Mouse (Mus musculus) limb, embryonic 11.5 days (tissue): Measurements from ENCODE around the gene Shc2. TPM values are rescaled to one million over a fixed set of nuclear protein-coding genes. Genes with fewer than 3 reads are reported as not detected.

Source experiments
- ATAC-seq: fragments of 200-750 bp; cut with Nextera tagmentation; 2 replicates; pipeline ENCODE4 v1.8.0; 2017; ENCODE audit warnings: low read depth; ENCODE audit not compliant: insufficient number of reproducible peaks, low FRiP score, low TSS enrichment
- DNase-seq: peaks from one replicate; pipeline ENCODE4 v3.0.0-alpha.2; 2015; ENCODE audit warnings: low spot score
- H3K27ac ChIP-seq: fragments of 300-500 bp; sonication (generic); replicated peaks from 2 replicates; pipeline ENCODE4 v1.5.1; 2014; ENCODE audit warnings: low read depth, mild to moderate bottlenecking, low read length
- H3K27me3 ChIP-seq: fragments of 300-500 bp; sonication (generic); 2 replicates; pipeline ENCODE4 v1.6.1; 2014; ENCODE audit warnings: mild to moderate bottlenecking, low read length, mixed read lengths; ENCODE audit not compliant: control insufficient read depth, insufficient read depth
- H3K36me3 ChIP-seq: fragments of 300-500 bp; sonication (generic); 2 replicates; pipeline ENCODE4 v1.6.1; 2014; ENCODE audit warnings: mild to moderate bottlenecking, low read length, moderate library complexity, mixed read lengths; ENCODE audit not compliant: control insufficient read depth, insufficient read depth
- H3K4me1 ChIP-seq: fragments of 300-500 bp; sonication (generic); 2 replicates; pipeline ENCODE4 v1.6.1; 2014; ENCODE audit warnings: low read length, mixed read lengths; ENCODE audit not compliant: control insufficient read depth, insufficient read depth
- H3K4me2 ChIP-seq: fragments of 300-500 bp; sonication (generic); 2 replicates; pipeline ENCODE4 v1.6.1; 2014; ENCODE audit warnings: low read depth, mild to moderate bottlenecking, moderate library complexity; ENCODE audit not compliant: severe bottlenecking
- H3K4me3 ChIP-seq: fragments of 300-500 bp; sonication (generic); 2 replicates; pipeline ENCODE4 v1.5.1; 2014; ENCODE audit warnings: low read depth, low read length
- H3K9ac ChIP-seq: fragments of 300-500 bp; sonication (generic); 2 replicates; pipeline ENCODE4 v1.6.1; 2014; ENCODE audit warnings: mild to moderate bottlenecking, low read length
- H3K9me3 ChIP-seq: fragments of 300-500 bp; sonication (generic); 2 replicates; pipeline ENCODE4 v1.6.1; 2016; ENCODE audit warnings: low read length; ENCODE audit not compliant: control insufficient read depth
- WGBS: fragments of 180-500 bp; shearing (Covaris S2); extraction: QIAGEN DNeasy Blood & Tissue Kit; methylation state at CpG from one replicate; pipeline ENCODE4 v1.1.7; 2014; 5-methylcytosine and 5-hydroxymethylcytosine counted together
- polyA plus RNA-seq: library from polyadenylated mRNA; unstranded; fragments of >200 nt; fragmentation: Nextera tagmentation; extraction: Ambion mirVana; gene quantifications from 2 replicates; pipeline ENCODE4 v1.2.1, GENCODE M21; 2014

Shc2 gene
- polyA plus RNA-seq, 1 experiment from 2014 or later: 4.8 TPM

GRCm38 (mm10) chr10:79660298-79660697 lies 22.6 kb upstream of the Shc2 start:
- Histone ChIP-seq H3K36me3 (no peaks in the 10 kb centered on the region), H3K9me3 (no peaks in the 10 kb centered on the region), H3K4me1 (no peaks in the 10 kb centered on the region), H3K9ac (no peak overlapping the region), H3K27me3 (no peaks in the 10 kb centered on the region), H3K4me3 (no peak overlapping the region), H3K4me2 (no peak overlapping the region), H3K27ac (no peak overlapping the region)
- no peak for DNase-seq
- ATAC-seq: no peak
- WGBS: 78% methylated on average over 2 of the region's 2 CpGs

GRCm38 (mm10) chr10:79658829-79659228 lies 21.1 kb upstream of the Shc2 start:
- Histone ChIP-seq H3K9me3 (no peaks in the 10 kb centered on the region), H3K27me3 (no peaks in the 10 kb centered on the region), H3K27ac (no peak overlapping the region), H3K4me3 (no peak overlapping the region), H3K4me2 (no peak overlapping the region), H3K9ac (no peak overlapping the region), H3K36me3 (no peaks in the 10 kb centered on the region), H3K4me1 (0 out of 2 replicates have a peak, but pooled peaks cover 2% of the 10 kb centered on the region)
- ATAC-seq (no peak), DNase-seq (peak; percentile 66)
- 21% methylated on average over 4 of the region's 4 CpGs for WGBS

DNA sequence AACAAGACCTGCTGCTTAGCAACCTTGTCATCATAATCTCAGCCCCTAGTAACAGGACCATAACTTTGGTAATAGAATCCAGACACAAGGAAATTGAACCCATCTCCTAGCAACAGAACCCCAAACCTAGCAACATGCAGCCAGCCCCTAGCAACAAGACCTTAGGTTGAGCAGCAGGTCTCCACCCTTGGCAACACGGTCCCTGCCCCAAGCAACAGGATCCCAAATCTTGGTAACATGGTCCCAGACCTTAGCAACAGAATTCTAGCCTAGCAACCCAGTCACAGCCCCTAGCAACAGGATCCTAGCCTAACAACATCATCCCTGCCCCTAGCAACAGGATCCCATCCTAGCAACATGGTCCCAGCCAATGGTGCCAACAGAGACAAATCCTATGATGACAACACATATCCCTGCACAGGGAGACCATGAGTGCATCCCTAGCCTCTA lies 17.3 kb upstream of the Shc2 start:
- ATAC-seq (peak; percentile 78; the same call in 1 of the 2 replicates), DNase-seq (peak; percentile 66)
- no peak overlapping the region for H3K4me3 ChIP-seq
- H3K27me3 ChIP-seq: no peaks in the 10 kb centered on the region
- no peak overlapping the region for H3K9ac ChIP-seq
- no peaks in the 10 kb centered on the region for H3K9me3 ChIP-seq
- WGBS: 32% methylated on average over 1 of the region's 1 CpGs
- 0 out of 2 replicates have a peak, but pooled peaks cover 2% of the 10 kb centered on the region for H3K4me1 ChIP-seq
- no peak overlapping the region for H3K27ac ChIP-seq
- H3K36me3 ChIP-seq: no peaks in the 10 kb centered on the region
- H3K4me2 ChIP-seq: no peak overlapping the region

DNA sequence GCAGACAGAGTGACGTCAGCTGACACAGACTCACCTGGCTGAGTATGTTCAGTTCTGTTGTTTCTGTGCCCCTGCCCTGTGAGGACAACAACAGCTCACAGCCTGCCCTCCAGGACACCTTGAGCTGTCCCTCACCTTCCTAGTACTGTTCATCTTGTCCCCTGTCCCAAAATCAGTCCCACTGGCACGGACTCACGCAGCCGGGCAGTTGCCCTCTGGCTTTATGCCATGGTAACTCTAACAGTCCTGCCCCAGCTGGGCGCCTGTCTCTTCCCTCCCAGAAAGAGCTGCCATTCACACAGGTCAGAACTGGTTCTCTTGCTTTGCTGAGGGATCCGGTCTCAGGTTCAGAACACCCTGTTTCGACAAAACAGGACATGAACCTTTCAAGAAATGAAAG lies 15.1 kb upstream of the Shc2 start:
- Histone ChIP-seq H3K4me2 (no peak overlapping the region), H3K4me1 (0 out of 2 replicates have a peak, but pooled peaks cover 2% of the 10 kb centered on the region), H3K9me3 (no peaks in the 10 kb centered on the region), H3K4me3 (no peak overlapping the region), H3K9ac (no peak overlapping the region), H3K27ac (no peak overlapping the region), H3K36me3 (no peaks in the 10 kb centered on the region), H3K27me3 (no peaks in the 10 kb centered on the region)
- ATAC-seq: no peak
- no peak for DNase-seq
- 78% methylated on average over 7 of the region's 7 CpGs for WGBS

DNA sequence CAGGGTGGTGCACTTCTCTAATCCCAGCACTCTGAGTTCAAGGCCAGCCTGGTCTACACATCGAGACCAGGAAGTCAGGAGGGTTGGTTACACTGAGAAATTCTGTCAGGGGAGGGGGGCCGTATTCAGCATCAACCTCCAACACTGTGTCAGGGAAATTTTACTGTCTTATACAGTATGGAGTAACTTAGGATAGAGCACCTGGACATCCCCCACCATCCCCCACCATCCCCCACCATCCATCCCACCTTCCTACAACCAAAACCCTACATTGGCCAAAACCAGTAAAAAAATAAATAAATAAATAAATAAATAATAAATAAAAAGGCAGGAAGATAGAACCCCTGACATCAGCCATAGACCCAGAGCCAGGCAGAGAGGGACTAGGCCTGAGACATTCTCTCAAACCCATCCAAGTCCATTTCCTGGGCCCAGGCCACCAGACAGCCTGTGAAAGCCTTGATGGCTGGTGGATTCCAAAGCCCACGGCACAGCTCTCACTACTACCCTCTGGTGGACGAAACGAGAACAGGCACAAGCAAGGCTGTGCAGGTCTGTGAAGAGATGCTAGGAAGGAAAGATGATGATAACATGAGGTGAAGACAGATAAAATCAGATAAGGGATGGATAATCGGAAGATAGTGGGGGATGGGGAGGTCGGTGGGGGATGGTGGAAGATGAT lies 11.5 kb upstream of the Shc2 start:
- 30% methylated on average over 7 of the region's 7 CpGs for WGBS

DNA sequence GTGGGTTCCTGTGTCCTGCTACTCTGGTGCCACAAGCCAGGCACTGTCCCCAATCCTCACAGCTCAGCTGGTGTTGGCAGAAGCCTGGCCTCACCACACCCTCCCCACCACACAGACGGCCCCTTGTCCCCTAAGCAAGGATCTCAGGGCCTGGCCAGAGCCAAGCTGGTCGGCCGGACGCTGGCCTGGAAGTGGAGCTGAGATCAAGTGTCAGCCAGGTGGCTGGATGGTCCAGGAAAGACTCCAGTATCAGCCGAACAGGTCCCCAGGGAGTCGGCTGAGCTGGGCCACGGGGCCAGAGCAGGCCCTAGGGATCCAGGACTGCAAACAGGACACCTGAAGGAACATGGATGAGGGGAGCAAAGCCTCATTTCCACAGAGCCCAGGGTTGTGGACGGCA lies 8.0 kb upstream of the Shc2 start, which contains the start of gene Odf3l2:
Odf3l2 (minus strand) TSS at position 28 of the 400 bp plus-strand sequence.
- ATAC-seq (no peak), DNase-seq (no peak)
- Histone ChIP-seq H3K4me2 (no peak within 1 kb of the TSS), H3K4me3 (no peak within 1 kb of the TSS), H3K27me3 (no peaks in the 10 kb centered on the region), H3K36me3 (no peaks in the 10 kb centered on the region), H3K4me1 (no peaks in the 10 kb centered on the region), H3K9ac (no peak within 1 kb of the TSS), H3K27ac (no peak within 1 kb of the TSS), H3K9me3 (no peaks in the 10 kb centered on the region)
- 72% methylated on average over 8 of the region's 8 CpGs for WGBS

More for the DNA sequence above, 11.5 kb upstream of the Shc2 start:
- no peak overlapping the region for H3K4me3 ChIP-seq
- no peaks in the 10 kb centered on the region for H3K27me3 ChIP-seq
- DNase-seq: peak; percentile 87
- no peaks in the 10 kb centered on the region for H3K9me3 ChIP-seq
- H3K4me1 ChIP-seq: no peaks in the 10 kb centered on the region
- H3K4me2 ChIP-seq: no peak overlapping the region
- no peak overlapping the region for H3K9ac ChIP-seq
- no peaks in the 10 kb centered on the region for H3K36me3 ChIP-seq
- 0 out of 2 replicates have a peak, but pooled peaks have one; percentile 46 for ATAC-seq
- no peak overlapping the region for H3K27ac ChIP-seq

DNA sequence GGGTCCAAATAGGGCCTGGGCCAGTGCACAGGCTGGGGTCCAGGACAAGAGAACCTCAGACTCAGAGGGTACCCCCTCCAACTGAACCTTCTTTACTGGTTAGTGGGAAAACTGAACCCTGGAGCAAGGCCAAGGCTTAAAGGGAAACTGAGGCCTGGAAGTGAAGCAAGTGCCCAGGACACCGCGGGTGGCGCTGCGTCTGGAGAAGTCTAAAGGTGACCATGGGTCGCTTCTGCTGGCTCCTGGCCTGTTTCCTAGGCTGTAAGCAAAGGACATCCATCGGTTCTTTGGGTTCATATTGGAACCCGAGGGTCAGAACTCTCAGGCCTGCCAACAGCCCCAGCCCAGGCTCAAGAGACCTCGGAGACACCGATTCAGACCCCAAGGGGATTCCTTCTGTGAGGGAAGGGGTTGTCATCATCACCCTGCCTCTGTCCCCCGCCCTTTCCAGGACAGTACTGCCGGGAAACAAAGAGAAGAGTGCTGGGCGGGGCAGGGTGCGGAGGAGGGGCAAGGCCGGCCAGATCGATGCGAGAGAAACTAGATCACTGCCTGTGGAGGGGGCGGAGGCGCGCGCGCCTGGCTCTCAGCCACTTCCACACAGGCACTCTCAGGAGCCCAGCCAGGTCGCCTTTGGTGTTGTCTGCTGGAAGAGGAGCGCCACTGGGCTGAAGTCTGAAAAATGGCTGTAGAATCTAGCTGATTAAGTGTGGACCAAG lies 927 bp upstream of the Shc2 start:
- 5% methylated on average over 23 of the region's 23 CpGs for WGBS
- DNase-seq: peak; percentile 61

GRCm38 (mm10) chr10:79636287-79636686 lies 1.4 kb downstream of the Shc2 start:
- H3K27me3 ChIP-seq: peaks cover 23% of the 10 kb centered on the region
- H3K4me3 ChIP-seq: no peak overlapping the region
- H3K9me3 ChIP-seq: no peaks in the 10 kb centered on the region
- 88% methylated on average over 8 of the region's 8 CpGs for WGBS
- H3K36me3 ChIP-seq: no peaks in the 10 kb centered on the region
- no peak overlapping the region for H3K9ac ChIP-seq
- ATAC-seq (no peak), DNase-seq (no peak)
- H3K4me1 ChIP-seq: 0 out of 2 replicates have a peak, but pooled peaks cover 4% of the 10 kb centered on the region
- H3K27ac ChIP-seq: no peak overlapping the region
- H3K4me2 ChIP-seq: no peak overlapping the region

More for the DNA sequence above, 927 bp upstream of the Shc2 start:
- 0 out of 2 replicates have a peak, but pooled peaks have one; percentile 23 for ATAC-seq
- H3K27ac ChIP-seq: no peak overlapping the region
- no peaks in the 10 kb centered on the region for H3K9me3 ChIP-seq
- H3K4me3 ChIP-seq: no peak overlapping the region
- 0 out of 2 replicates have a peak, but pooled peaks cover 4% of the 10 kb centered on the region for H3K4me1 ChIP-seq
- peak overlapping the region; percentile 37; the same call in 1 of the 2 replicates for H3K9ac ChIP-seq
- no peaks in the 10 kb centered on the region for H3K36me3 ChIP-seq
- H3K27me3 ChIP-seq: peaks cover 23% of the 10 kb centered on the region
- peak overlapping the region; percentile 28 for H3K4me2 ChIP-seq
